Mouse (Mus musculus) ES-Bruce4 (cell line): ENCODE results near the gene Mog.

Experiments
- CTCF ChIP-seq: IDR thresholded peaks from one replicate; pipeline ENCODE4 v1.8.1; 2011; ENCODE audit warnings: low read depth, low read length
- EP300 ChIP-seq: IDR thresholded peaks from 2 replicates; pipeline ENCODE4 v1.6.1; 2011; ENCODE audit warnings: low read depth, low read length; ENCODE audit not compliant: insufficient read depth
- POLR2A ChIP-seq: IDR thresholded peaks from one replicate; pipeline ENCODE4 v1.8.1; 2011; ENCODE audit warnings: low read length; ENCODE audit not compliant: insufficient read depth

- TF ChIP-seq CTCF (no peak), POLR2A (no peak), EP300 (no peak)
Observed at GRCm38 (mm10) chr17:37051745-37052144, 28.5 kb upstream of the Mog start.
